Mouse (Mus musculus) subcutaneous adipose tissue, adult 2 months (tissue): ENCODE measurements around the gene A230050P20Rik. TPM values are rescaled to one million over a fixed set of nuclear protein-coding genes. Genes with fewer than 3 reads are reported as not detected.

Experiments used
- polyA plus RNA-seq: library from polyadenylated mRNA; depleted of rRNA; stranded (reverse); fragments of >200 nt; gene quantifications from 2 replicates; pipeline ENCODE4 v1.2.3, GENCODE M21; 2012; ENCODE audit warnings: low replicate concordance; rRNA removed

Gene A230050P20Rik
- polyA plus RNA-seq = 48.6 and 128 TPM in 2 replicates

GRCm38 (mm10) chr9:20868448-20869001 is at the start of gene A230050P20Rik:
A230050P20Rik (plus strand) TSS chr9:20868642.

GRCm38 (mm10) chr9:20879097-20879792 is 10.8 kb downstream of the A230050P20Rik start, which contains the start of gene Angptl6:
Angptl6 (minus strand) TSS chr9:20879727.

GRCm38 (mm10) chr9:20887704-20888385 is 19.4 kb downstream of the A230050P20Rik start, which contains the start of gene Ppan:
Ppan (plus strand) TSS chr9:20888175.

GRCm38 (mm10) chr9:20898511-20899073 is 30.1 kb downstream of the A230050P20Rik start, which contains the start of gene Eif3g:
Eif3g (minus strand) TSS chr9:20898623.

Other genes with a start within 250 kb of the A230050P20Rik start
- gene Ubl5, start 225.8 kb upstream of the A230050P20Rik start, polyA plus RNA-seq = 160 and 168 TPM in 2 replicates
- 27.8 and 28.1 TPM in 2 replicates for gene Fbxl12, start 223.9 kb upstream of the A230050P20Rik start, polyA plus RNA-seq
- gene Pin1, start 216.5 kb upstream of the A230050P20Rik start, polyA plus RNA-seq = 20.4 and 23.5 TPM in 2 replicates
- 10.2 and 13.3 TPM in 2 replicates for gene Olfm2, start 122.3 kb upstream of the A230050P20Rik start, polyA plus RNA-seq
- gene Col5a3, start 53.6 kb upstream of the A230050P20Rik start, polyA plus RNA-seq = 60.3 and 277 TPM in 2 replicates
- not detected in 2 replicates for gene Rdh8, start 50.1 kb upstream of the A230050P20Rik start, polyA plus RNA-seq
- gene Angptl6, start 11.1 kb downstream of the A230050P20Rik start, polyA plus RNA-seq = 4.5 and 5.8 TPM in 2 replicates
- 28.2 and 102 TPM in 2 replicates for gene Ppan, start 19.5 kb downstream of the A230050P20Rik start, polyA plus RNA-seq
- 84.9 and 143 TPM in 2 replicates for gene Eif3g, start 30.0 kb downstream of the A230050P20Rik start, polyA plus RNA-seq
- gene Dnmt1, start 91.2 kb downstream of the A230050P20Rik start, polyA plus RNA-seq = 12.0 and 35.0 TPM in 2 replicates
- gene S1pr2, start 108.1 kb downstream of the A230050P20Rik start, polyA plus RNA-seq = 7.9 and 32.2 TPM in 2 replicates
- gene Mrpl4, start 134.1 kb downstream of the A230050P20Rik start, polyA plus RNA-seq = 120 and 141 TPM in 2 replicates
- gene Icam1, start 147.3 kb downstream of the A230050P20Rik start, polyA plus RNA-seq = 23.9 and 35.6 TPM in 2 replicates
- gene Icam4, start 160.7 kb downstream of the A230050P20Rik start, polyA plus RNA-seq = 0.16 and 0.45 TPM in 2 replicates
- 0.13 and 1.3 TPM in 2 replicates for gene Icam5, start 163.4 kb downstream of the A230050P20Rik start, polyA plus RNA-seq
- gene Zglp1, start 198.5 kb downstream of the A230050P20Rik start, polyA plus RNA-seq = 0.39 TPM in 1 of 2 replicates, not detected in the other
- gene Gm49373, start 204.5 kb downstream of the A230050P20Rik start, polyA plus RNA-seq = 0.19 and 0.48 TPM in 2 replicates
- 67.7 and 90.0 TPM in 2 replicates for gene Fdx1l, start 205.0 kb downstream of the A230050P20Rik start, polyA plus RNA-seq
- gene Gm38431, start 223.4 kb downstream of the A230050P20Rik start, polyA plus RNA-seq = 1.6 and 3.5 TPM in 2 replicates
- gene Raver1, start 223.4 kb downstream of the A230050P20Rik start, polyA plus RNA-seq = 38.5 and 87.3 TPM in 2 replicates